Mouse (Mus musculus): ENCODE results near the gene S100pbp.

DNA sequence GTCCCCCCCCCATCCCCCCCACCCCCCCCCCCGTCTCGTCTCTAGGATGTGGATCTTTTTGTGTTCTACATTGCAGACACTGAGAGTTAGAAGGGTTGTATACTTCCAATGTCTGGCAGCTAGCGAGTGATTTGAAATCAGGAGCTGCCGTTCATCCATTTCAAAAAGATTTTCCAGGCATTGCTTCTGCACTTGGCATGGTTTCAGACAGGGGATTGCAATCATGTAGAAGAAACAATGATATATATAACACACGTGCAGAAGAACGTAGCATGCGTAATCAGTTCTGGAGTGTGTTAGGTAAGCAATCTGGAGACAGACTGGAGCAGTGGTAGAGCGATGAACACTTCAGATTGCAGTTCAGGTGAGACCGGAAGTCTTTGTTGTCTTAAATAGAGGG lies 67.4 kb downstream of the S100pbp start:
- no peak for TF ChIP-seq CTCF (IDR thresholded peaks at IDR 0.05; ENCODE audit: borderline replicate concordance, insufficient read depth, low read depth, low read length)
- no peak for TF ChIP-seq POLR2A (IDR thresholded peaks at IDR 0.05; ENCODE audit: borderline replicate concordance, insufficient read depth, low read length)
